Mouse (Mus musculus) spleen, adult 18-20 months (tissue): Measurements from ENCODE around the gene Agbl5.

Experiments
- DNase-seq, 2 experiments: peaks; one replicate each; pipeline ENCODE4 v3.0.0; 2022; ENCODE audit warnings: mixed read lengths in 2 of 2

Gene Agbl5

DNA sequence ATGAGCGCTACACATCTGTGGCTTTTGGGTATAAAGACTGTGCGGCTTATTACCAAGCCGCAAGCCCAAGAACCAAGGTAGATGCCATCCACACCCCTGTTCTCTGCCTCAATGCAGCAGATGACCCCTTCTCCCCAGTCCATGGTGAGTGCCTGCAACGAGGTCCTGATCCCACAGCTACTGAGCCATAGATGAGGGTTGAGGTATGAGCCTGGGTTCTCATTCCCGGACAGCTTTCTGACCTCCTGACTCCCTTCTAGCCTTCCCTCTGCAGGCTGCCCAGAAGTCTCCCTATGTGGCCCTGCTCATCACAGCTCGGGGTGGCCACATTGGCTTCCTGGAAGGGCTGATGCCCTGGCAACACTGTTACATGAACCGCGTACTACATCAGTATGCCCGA, 66.1 kb downstream of the Agbl5 start:
- DNase-seq = no peak

DNA sequence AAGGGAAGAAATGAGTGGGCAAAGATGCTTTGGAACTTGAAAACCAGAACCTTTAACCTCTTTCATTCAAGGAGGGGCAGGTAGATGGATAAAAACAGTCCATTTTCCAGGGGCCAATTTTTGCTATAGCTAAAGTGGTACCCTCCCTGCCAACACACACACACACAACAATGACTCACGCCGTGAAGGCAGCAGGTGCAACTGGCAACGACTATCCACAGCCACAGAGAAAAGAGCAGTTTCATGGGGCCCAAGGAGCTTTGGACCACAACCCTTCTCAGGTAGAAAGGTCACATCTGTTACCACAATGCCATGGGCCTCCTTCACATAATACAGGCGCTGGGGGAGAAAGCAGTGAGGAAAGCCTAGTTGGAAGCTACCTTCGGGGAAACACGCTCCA, 67.3 kb downstream of the Agbl5 start:
- DNase-seq = no peak
